Mouse (Mus musculus) embryo, embryonic 11.5 days (tissue): ENCODE data around the gene Otof.

Experiments used
- DNase-seq: peaks from one replicate; pipeline ENCODE4 v3.0.0-alpha.2; 2012; ENCODE audit warnings: low read depth, low spot score

Otof gene

DNA sequence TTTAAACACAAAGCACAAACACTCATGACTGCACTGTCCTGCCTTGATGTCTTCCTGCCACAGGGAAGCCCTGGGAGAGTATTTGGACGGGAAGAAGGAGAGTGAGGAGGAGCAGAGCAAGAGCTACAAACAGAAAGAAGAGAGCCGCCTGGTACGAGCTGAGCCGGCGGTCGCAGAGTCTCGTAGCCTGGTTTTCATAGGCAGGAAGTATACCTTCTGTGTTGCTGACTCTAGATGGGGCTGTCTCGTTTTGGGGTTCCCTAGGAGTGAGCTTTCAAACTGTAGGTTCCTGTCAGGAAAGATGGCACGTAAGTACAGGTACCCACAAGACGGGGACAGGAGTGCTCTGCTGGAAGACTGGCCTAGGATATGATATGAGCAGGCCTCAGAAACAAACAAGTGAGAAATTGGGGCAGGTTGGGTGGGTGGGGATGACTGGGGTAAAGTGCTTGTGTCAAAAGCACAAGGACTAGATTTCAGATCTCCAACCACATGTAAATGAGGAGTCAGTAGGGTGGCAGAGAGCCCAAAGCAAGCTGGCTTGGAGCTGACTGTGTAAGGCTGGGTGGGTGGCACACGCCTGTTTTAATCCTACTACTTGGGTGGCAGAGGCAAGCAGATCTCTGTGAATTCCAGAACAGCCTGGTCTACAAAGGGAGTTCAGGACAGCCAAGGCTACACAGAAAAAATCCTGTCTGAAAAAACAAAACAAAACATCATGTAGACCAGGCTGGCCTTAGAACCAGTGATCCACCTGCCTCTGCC lies 119.9 kb downstream of the Otof start:
- no peak for DNase-seq

DNA sequence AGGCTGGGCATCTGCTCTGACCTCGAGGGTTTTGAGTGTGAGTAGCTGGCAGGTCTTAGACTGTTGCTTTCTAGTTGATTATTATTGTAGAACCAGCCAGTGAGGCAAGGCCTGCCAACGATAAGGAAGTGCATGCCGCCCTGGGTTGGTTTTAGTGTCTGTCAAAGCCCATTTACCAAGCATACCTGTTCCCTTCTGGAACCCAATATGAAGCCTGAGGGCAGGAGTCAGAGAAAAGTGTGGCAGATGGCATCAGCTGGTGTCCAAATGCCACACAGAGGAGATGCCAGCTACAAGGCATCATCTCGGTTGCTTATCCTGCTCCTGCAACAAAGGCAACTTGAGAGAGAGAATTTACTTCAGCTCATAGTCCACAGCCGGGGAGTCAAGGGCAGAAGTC lies 120.9 kb downstream of the Otof start:
- no peak for DNase-seq
